Mouse (Mus musculus): ENCODE measurements around the gene Clcn1. TPM values are rescaled to one million over a fixed set of nuclear protein-coding genes. Genes with fewer than 3 reads are reported as not detected.
A peak's percentile ranks its signal among the peaks of the same experiment; 100 is the strongest.

The Clcn1 gene
- polyA plus RNA-seq, 1 experiment from 2014 or later = 0.18 TPM

DNA sequence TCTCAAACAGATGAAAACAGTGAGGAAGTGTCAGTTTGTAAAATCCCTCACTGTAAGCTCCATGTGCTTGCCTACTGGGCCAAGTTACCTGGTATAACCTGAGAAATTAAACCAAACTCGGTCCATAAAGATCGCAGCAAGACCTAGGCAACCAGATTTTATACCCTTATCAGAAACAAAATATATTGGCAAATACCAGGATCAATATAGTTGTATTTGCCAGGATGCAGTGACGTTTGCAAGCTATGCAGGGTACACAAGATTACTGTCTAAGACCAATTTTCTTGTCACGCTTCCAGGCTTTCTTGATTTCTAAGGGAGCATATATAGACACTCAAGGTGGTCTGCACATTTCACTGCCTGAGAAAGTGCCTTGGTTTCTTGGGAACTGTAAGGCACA lies 34.7 kb upstream of the Clcn1 start:
- WGBS = 82% methylated on average over 4 of the region's 4 CpGs
- TF ChIP-seq CTCF (IDR thresholded peaks at IDR 0.05; ENCODE audit: low read depth) = no peak
- Histone ChIP-seq H3K27ac (ENCODE audit: low read depth, low read length) (no peak overlapping the region), H3K36me3 (ENCODE audit: control insufficient read depth, insufficient read depth) (no peaks in the 10 kb centered on the region), H3K4me2 (replicated peaks; ENCODE audit: low read depth) (no peak overlapping the region), H3K4me3 (ENCODE audit: low read depth, low read length) (no peak overlapping the region), H3K9me3 (ENCODE audit: control insufficient read depth) (no peaks in the 10 kb centered on the region), H3K4me1 (replicated peaks; ENCODE audit: control insufficient read depth, insufficient read depth, low read length) (no peaks in the 10 kb centered on the region), H3K27me3 (replicated peaks; ENCODE audit: control insufficient read depth, insufficient read depth, low read length) (no peaks in the 10 kb centered on the region), H3K9ac (ENCODE audit: low read depth, low read length) (no peak overlapping the region)
- ATAC-seq = no peak

DNA sequence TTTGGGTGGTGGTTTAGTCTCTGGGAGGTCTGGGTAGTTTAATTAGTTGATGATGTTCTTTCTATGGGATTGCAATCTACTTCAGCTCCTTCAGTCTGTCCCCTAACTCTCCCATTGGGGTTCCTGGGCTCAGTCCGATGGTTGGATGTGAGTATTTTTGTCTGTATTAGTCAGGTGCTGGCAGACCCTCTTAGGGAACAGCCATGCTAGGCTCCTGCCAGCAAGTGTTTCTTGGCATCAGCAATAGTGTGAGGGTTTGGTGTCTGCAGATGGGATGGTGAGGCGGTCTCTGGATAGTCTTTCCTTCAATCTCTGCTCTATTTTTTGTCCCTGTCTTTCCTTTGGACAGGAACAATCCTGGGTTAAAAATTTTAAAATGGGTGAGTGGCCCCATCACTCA lies 33.4 kb upstream of the Clcn1 start:
- H3K36me3 ChIP-seq (ENCODE audit: control insufficient read depth, insufficient read depth) = no peaks in the 10 kb centered on the region
- ATAC-seq = no peak
- no peak overlapping the region for H3K4me2 ChIP-seq (replicated peaks; ENCODE audit: low read depth)
- TF ChIP-seq CTCF (IDR thresholded peaks at IDR 0.05; ENCODE audit: low read depth) = no peak
- H3K9ac ChIP-seq (ENCODE audit: low read depth, low read length) = no peak overlapping the region
- H3K4me3 ChIP-seq (ENCODE audit: low read depth, low read length) = no peak overlapping the region
- H3K27ac ChIP-seq (ENCODE audit: low read depth, low read length) = no peak overlapping the region
- no peaks in the 10 kb centered on the region for H3K27me3 ChIP-seq (replicated peaks; ENCODE audit: control insufficient read depth, insufficient read depth, low read length)
- H3K9me3 ChIP-seq (ENCODE audit: control insufficient read depth) = no peaks in the 10 kb centered on the region
- no peaks in the 10 kb centered on the region; the same call in 1 of the 2 replicates for H3K4me1 ChIP-seq (replicated peaks; ENCODE audit: control insufficient read depth, insufficient read depth, low read length)
- 87% methylated on average over 2 of the region's 2 CpGs for WGBS

DNA sequence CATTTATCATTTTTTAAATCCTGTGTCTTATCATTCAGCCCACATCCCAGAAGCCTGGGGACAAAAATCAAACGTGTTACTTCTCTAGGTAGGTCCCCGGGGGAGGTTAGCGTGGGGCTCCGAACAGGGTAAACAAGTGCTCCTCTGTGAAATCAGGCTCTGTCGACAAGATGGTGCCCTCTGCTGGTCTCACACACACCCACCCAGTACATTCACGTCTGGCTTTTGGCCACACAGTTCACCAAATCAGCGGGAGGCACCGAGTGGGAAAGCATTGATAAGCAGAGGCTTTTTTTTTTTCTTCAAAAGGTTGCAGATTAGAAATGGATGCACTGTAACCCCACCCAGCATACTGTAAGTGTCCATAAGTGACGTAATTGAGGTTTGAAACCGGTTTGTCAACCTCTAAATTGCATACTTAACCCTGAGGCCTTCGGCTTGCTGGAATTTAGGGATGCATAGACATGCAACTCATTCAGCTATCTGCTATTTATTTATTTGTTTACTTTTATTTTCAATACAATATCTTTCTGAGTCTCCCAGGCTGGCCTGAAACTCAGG lies 29.1 kb upstream of the Clcn1 start:
- ATAC-seq = no peak
- H3K9me3 ChIP-seq (ENCODE audit: control insufficient read depth) = no peaks in the 10 kb centered on the region
- H3K27me3 ChIP-seq (replicated peaks; ENCODE audit: control insufficient read depth, insufficient read depth, low read length) = no peaks in the 10 kb centered on the region
- no peak overlapping the region for H3K27ac ChIP-seq (ENCODE audit: low read depth, low read length)
- no peak overlapping the region for H3K4me3 ChIP-seq (ENCODE audit: low read depth, low read length)
- H3K9ac ChIP-seq (ENCODE audit: low read depth, low read length) = no peak overlapping the region
- TF ChIP-seq CTCF (IDR thresholded peaks at IDR 0.05; ENCODE audit: low read depth) = peak; percentile 78
- no peaks in the 10 kb centered on the region; the same call in 1 of the 2 replicates for H3K4me1 ChIP-seq (replicated peaks; ENCODE audit: control insufficient read depth, insufficient read depth, low read length)
- H3K4me2 ChIP-seq (replicated peaks; ENCODE audit: low read depth) = 0 out of 2 replicates have a peak overlapping the region, but pooled peaks have one; percentile 9
- WGBS = 10% methylated on average over 11 of the region's 11 CpGs
- H3K36me3 ChIP-seq (ENCODE audit: control insufficient read depth, insufficient read depth) = no peaks in the 10 kb centered on the region

DNA sequence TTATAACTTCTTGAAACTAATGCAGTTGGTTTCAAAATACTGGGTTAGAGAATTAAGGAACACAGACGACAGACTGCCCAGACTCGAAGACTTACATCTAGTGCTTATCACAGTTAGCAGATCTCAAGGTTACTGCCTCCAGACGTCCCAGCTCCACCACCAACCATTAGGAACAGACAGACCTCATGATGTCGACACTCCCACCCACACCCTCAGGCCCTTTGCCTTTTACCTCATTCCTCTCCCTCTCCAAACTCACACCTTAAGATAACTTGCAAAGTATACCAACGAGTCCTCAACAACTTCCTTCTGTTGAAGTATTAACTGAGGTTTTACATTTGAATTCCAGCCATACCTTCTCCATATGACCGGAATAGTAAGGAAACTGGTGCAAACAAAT lies 26.1 kb upstream of the Clcn1 start:
- H3K27ac ChIP-seq (ENCODE audit: low read depth, low read length) = no peak overlapping the region
- WGBS = 23% methylated on average over 6 of the region's 6 CpGs
- H3K4me2 ChIP-seq (replicated peaks; ENCODE audit: low read depth) = no peak overlapping the region
- ATAC-seq = no peak
- H3K9ac ChIP-seq (ENCODE audit: low read depth, low read length) = no peak overlapping the region
- no peaks in the 10 kb centered on the region for H3K27me3 ChIP-seq (replicated peaks; ENCODE audit: control insufficient read depth, insufficient read depth, low read length)
- H3K4me3 ChIP-seq (ENCODE audit: low read depth, low read length) = no peak overlapping the region
- no peaks in the 10 kb centered on the region for H3K9me3 ChIP-seq (ENCODE audit: control insufficient read depth)
- TF ChIP-seq CTCF (IDR thresholded peaks at IDR 0.05; ENCODE audit: low read depth) = no peak
- H3K4me1 ChIP-seq (replicated peaks; ENCODE audit: control insufficient read depth, insufficient read depth, low read length) = no peaks in the 10 kb centered on the region; the same call in 1 of the 2 replicates
- H3K36me3 ChIP-seq (ENCODE audit: control insufficient read depth, insufficient read depth) = no peaks in the 10 kb centered on the region

DNA sequence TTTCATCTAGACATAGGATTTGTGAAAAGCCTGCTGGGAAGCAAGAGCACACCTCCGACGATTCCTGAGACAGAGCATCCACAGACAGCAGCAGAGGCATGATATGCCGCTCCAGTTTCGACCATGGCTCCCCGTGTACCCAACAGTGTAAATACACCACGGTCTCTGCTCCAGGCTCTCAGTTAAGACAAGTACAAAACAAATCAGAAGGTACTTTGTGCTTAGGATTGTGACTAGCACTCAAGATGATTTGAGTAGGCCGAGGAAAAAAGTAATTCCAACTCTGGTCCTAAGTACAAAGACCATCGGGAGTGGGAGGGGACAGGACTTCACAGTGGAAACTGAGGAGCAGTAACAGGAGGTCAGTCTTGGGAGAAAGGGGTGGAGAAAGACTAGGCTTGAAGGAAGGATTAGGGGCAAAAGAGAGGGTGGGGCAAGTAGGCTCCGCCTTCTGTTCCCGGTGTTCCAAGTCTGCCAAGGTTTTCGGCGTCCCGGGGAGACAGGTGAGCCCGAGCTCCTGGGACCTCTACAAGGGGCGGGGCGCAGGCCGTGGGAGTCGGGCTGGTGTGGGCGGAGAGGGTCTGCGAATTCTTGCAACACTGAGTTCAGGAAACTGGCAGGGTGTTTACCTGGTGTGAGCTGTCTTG lies 24.8 kb upstream of the Clcn1 start, which contains the start of gene Tmem139:
Gene Tmem139 (plus strand): TSS at position 447 of the 647 bp plus-strand sequence.
- no peak for TF ChIP-seq CTCF (IDR thresholded peaks at IDR 0.05; ENCODE audit: low read depth)
- peak within 1 kb of the TSS; percentile 45 for H3K9ac ChIP-seq (ENCODE audit: low read depth, low read length)
- peak; percentile 40 for ATAC-seq
- peak within 1 kb of the TSS; percentile 73 for H3K27ac ChIP-seq (ENCODE audit: low read depth, low read length)
- H3K4me1 ChIP-seq (replicated peaks; ENCODE audit: control insufficient read depth, insufficient read depth, low read length) = no peaks in the 10 kb centered on the region; the same call in 1 of the 2 replicates
- H3K36me3 ChIP-seq (ENCODE audit: control insufficient read depth, insufficient read depth) = no peaks in the 10 kb centered on the region
- peak within 1 kb of the TSS; percentile 34 for H3K4me3 ChIP-seq (ENCODE audit: low read depth, low read length)
- no peaks in the 10 kb centered on the region for H3K27me3 ChIP-seq (replicated peaks; ENCODE audit: control insufficient read depth, insufficient read depth, low read length)
- H3K9me3 ChIP-seq (ENCODE audit: control insufficient read depth) = no peaks in the 10 kb centered on the region
- 5% methylated on average over 20 of the region's 20 CpGs for WGBS
- H3K4me2 ChIP-seq (replicated peaks; ENCODE audit: low read depth) = peak within 1 kb of the TSS; percentile 62

DNA sequence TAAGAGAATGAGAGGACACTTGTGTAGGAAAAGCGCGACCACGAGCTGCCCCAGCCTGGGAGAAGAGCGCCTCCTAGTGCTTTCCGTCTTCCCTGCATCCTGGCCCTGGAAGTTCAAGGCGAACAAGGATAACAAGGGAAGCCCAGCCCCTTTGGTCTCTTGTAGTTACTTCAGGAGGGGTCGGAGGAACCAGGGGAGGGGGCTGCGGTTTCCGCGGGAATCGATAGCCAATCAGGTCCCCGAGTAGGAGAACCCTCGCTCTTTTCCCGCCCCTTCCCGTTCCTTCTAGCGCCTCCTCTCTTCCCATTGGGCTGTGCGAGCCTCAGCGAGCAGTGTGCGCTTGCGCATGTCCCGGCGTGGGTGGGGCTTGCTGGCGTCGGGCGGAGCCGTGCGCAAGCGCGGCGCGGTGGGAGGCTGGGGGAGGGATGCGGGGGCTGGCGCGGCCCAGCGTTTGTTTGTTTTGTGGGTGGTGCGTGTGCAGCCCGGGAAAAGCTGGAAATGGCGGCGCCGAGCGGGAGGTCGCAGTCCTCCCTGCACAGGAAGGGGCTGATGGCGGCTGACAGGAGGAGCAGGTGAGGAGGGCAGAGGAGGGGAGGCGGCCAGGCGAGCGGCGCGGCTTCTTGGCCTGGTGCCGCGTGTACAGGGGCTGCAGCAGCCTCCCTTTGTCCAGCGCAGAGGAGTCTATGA lies 21.7 kb upstream of the Clcn1 start, which contains the start of gene Casp2:
Gene Casp2 (plus strand): TSS at position 360 of the 687 bp plus-strand sequence.
- peaks cover 21% of the 10 kb centered on the region for H3K36me3 ChIP-seq (ENCODE audit: control insufficient read depth, insufficient read depth)
- H3K27ac ChIP-seq (ENCODE audit: low read depth, low read length) = peak within 1 kb of the TSS; percentile 92
- under 1% methylated on average over 48 of the region's 51 CpGs for WGBS
- no peaks in the 10 kb centered on the region for H3K4me1 ChIP-seq (replicated peaks; ENCODE audit: control insufficient read depth, insufficient read depth, low read length)
- H3K9me3 ChIP-seq (ENCODE audit: control insufficient read depth) = no peaks in the 10 kb centered on the region
- H3K9ac ChIP-seq (ENCODE audit: low read depth, low read length) = peak within 1 kb of the TSS; percentile 73
- H3K27me3 ChIP-seq (replicated peaks; ENCODE audit: control insufficient read depth, insufficient read depth, low read length) = no peaks in the 10 kb centered on the region
- TF ChIP-seq CTCF (IDR thresholded peaks at IDR 0.05; ENCODE audit: low read depth) = peak; percentile 98
- H3K4me2 ChIP-seq (replicated peaks; ENCODE audit: low read depth) = peak within 1 kb of the TSS; percentile 72
- ATAC-seq = peak; percentile 96
- H3K4me3 ChIP-seq (ENCODE audit: low read depth, low read length) = peak within 1 kb of the TSS; percentile 66
